Mouse (Mus musculus): ENCODE data around the gene Rbks.

- TF ChIP-seq POLR2A (IDR thresholded peaks at IDR 0.05; ENCODE audit: borderline replicate concordance, extremely low read depth, insufficient read depth, insufficient read length, poor library complexity, severe bottlenecking): no peak
- no peak for TF ChIP-seq CTCF (IDR thresholded peaks at IDR 0.05; ENCODE audit: borderline replicate concordance, extremely low read depth, insufficient read depth, insufficient read length)
Observed at GRCm38 (mm10) chr5:31598121-31598520, 99.3 kb downstream of the Rbks start.
